Mouse (Mus musculus) erythroblast, adult 5-6 weeks (primary cell): ENCODE measurements around the gene Hsd3b2. TPM values are rescaled to one million over a fixed set of nuclear protein-coding genes. Genes with fewer than 3 reads are reported as not detected.
"Not testable (repeated sequence)": the region's sequence is repeated elsewhere in the genome, so short reads cannot be mapped to it uniquely, and the experiment has no call there.

ENCODE experiments used
- ATAC-seq: replicated peaks from 2 replicates; pipeline ENCODE4 v1.8.0; 2016; ENCODE audit warnings: moderate number of reproducible peaks, mild to moderate bottlenecking, moderate TSS enrichment, inconsistent platforms; ENCODE audit not compliant: poor library complexity, low FRiP score, severe bottlenecking
- total RNA-seq, 2 experiments: library from RNA; stranded (forward) in 1 of 2; stranded (reverse) in 1 of 2; fragments of 150-400 nt in 1 of 2; fragments of 200-764, 138-1000 nt in 1 of 2; gene quantifications; 2 replicates each; pipeline versions ENCODE4 v1.2.3 to v1.2.4; 2015 to 2017; ENCODE audit warnings: low replicate concordance in 2 of 2

Hsd3b2 gene
- total RNA-seq (2015; ENCODE audit: low replicate concordance) (not detected in 2 replicates), total RNA-seq (2017; ENCODE audit: low replicate concordance) (not detected in 2 replicates)

- ATAC-seq = no peak
These were observed at the start of gene Hsd3b2 for GRCm38 (mm10) chr3:98724376-98724775. Gene Hsd3b2, minus strand, starts transcription at chr3:98724543.

DNA sequence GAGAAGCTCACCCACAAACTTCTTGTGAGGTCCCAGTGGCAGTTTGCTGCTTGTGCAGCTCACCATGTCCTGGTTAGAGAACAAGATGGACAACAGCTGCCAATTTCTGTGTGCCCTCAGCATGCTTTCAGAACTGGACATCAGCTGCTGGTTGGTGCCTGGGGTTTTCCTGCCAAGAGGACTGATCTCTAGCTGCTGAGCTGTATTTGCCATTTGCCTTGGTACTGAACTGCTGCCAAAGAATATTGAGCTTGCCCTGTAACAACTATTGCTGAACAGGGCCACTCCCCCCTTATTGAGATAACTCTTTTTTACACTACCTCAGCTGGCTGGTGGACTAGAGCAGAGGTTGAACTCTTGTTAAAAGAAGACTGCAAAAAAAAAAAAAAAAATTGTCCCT is 39.8 kb upstream of the Hsd3b2 start:
- no peak for ATAC-seq

- ATAC-seq = no peak
These were observed 32.5 kb upstream of the Hsd3b2 start for GRCm38 (mm10) chr3:98756836-98757235.

- ATAC-seq = no peak
These were observed 27.8 kb upstream of the Hsd3b2 start for GRCm38 (mm10) chr3:98752171-98752570.

- ATAC-seq = not testable (repeated sequence)
These were observed 16.7 kb upstream of the Hsd3b2 start for GRCm38 (mm10) chr3:98741043-98741442.

DNA sequence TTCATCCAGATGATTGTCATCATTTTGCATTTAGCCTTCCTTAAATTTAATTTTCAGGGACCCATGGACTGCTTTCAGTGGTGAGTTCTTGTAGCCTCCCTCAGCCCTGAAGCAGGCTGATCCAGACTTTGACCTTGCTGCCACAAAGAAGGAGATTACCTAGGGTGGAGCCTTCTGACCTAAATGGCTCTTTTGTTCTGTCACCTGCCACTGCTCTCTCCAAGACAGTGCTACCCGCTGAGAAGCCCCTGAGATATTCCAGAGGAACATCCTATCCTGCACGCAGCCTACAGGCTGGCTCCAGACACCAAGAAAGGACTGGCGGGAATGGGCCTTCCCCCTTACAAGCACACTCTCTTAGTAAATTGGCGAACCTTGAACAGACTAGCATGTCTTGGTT is 10.0 kb upstream of the Hsd3b2 start:
- no peak for ATAC-seq

DNA sequence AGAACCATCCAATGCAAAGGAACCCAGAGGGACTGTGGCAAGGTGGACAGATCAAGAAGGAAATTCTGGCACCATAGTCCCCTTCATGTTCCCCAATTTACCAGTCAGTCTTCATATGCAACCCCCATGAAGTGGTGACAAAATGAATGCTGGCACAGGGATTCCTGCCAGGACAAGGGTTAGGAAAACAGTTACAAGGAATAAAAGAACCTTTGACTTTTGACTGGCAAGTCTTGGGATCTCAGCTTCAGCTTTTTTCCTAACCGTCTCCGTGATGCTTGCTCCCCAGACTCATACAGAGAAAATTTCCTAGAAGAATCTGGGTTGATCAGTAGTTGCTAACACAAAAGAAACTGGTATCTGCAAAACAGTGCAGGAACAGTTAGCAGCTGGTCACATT is 9.4 kb upstream of the Hsd3b2 start:
- no peak for ATAC-seq

GRCm38 (mm10) chr3:98726281-98726680 is 1.9 kb upstream of the Hsd3b2 start:
- no peak for ATAC-seq

DNA sequence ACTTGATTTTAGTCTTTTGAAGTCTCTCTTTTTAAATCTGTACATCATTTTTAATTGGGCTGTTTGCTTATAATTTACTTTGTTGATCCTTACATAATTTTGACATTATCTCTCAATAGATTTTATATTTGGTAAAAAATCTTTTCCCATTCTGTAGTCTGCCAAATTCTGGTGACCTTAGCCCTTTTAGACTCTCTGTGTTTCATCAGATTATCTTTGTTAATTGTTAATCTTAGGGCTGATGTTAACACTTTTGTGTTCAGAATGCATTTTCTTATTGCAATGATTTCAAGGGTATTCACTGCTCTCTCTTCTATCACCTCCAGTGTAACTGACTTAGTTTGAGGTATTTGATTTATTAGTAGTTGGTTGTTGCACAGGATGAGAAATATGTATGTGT is 3.6 kb downstream of the Hsd3b2 start:
- no peak for ATAC-seq

GRCm38 (mm10) chr3:98682401-98682800 is 41.9 kb downstream of the Hsd3b2 start:
- no peak for ATAC-seq

- no peak for ATAC-seq
These were observed 43.6 kb downstream of the Hsd3b2 start for GRCm38 (mm10) chr3:98680786-98681185.

Other genes starting within 250 kb of the Hsd3b2 start
- gene Hsd3b4, start 214.0 kb downstream of the Hsd3b2 start, total RNA-seq (2015; ENCODE audit: low replicate concordance) = not detected in 2 replicates
- gene Hsd3b4, start 214.0 kb downstream of the Hsd3b2 start, total RNA-seq (2017; ENCODE audit: low replicate concordance) = not detected in 2 replicates
- gene Gm10681, start 135.7 kb downstream of the Hsd3b2 start, total RNA-seq (2015; ENCODE audit: low replicate concordance) = not detected in 2 replicates
- not detected in 2 replicates for gene Gm10681, start 135.7 kb downstream of the Hsd3b2 start, total RNA-seq (2017; ENCODE audit: low replicate concordance)
- gene Hsd3b5, start 94.3 kb downstream of the Hsd3b2 start, total RNA-seq (2015; ENCODE audit: low replicate concordance) = not detected in 2 replicates
- not detected in 2 replicates for gene Hsd3b5, start 94.3 kb downstream of the Hsd3b2 start, total RNA-seq (2017; ENCODE audit: low replicate concordance)
- gene Hsd3b3, start 38.6 kb upstream of the Hsd3b2 start, total RNA-seq (2015; ENCODE audit: low replicate concordance) = not detected in 2 replicates
- gene Hsd3b3, start 38.6 kb upstream of the Hsd3b2 start, total RNA-seq (2017; ENCODE audit: low replicate concordance) = not detected in 2 replicates
- gene Hsd3b6, start 89.9 kb upstream of the Hsd3b2 start, total RNA-seq (2015; ENCODE audit: low replicate concordance) = not detected in 2 replicates
- gene Hsd3b6, start 89.9 kb upstream of the Hsd3b2 start, total RNA-seq (2017; ENCODE audit: low replicate concordance) = not detected in 2 replicates
- not detected in 2 replicates for gene Hsd3b1, start 135.3 kb upstream of the Hsd3b2 start, total RNA-seq (2015; ENCODE audit: low replicate concordance)
- gene Hsd3b1, start 135.3 kb upstream of the Hsd3b2 start, total RNA-seq (2017; ENCODE audit: low replicate concordance) = not detected in 2 replicates
- gene Hao2, start 168.7 kb upstream of the Hsd3b2 start, total RNA-seq (2015; ENCODE audit: low replicate concordance) = not detected in 2 replicates
- not detected in 2 replicates for gene Hao2, start 168.7 kb upstream of the Hsd3b2 start, total RNA-seq (2017; ENCODE audit: low replicate concordance)